Mouse (Mus musculus) neural tube, embryonic 14.5 days (tissue): ENCODE measurements around the gene Myh10. TPM values are rescaled to one million over a fixed set of nuclear protein-coding genes. Genes with fewer than 3 reads are reported as not detected.

ENCODE experiments used
- ATAC-seq: fragments of 200-750 bp; cut with Nextera tagmentation; 2 replicates; pipeline ENCODE4 v1.8.0; 2017; ENCODE audit warnings: low read depth, mild to moderate bottlenecking, moderate TSS enrichment, moderate library complexity
- H3K27ac ChIP-seq: fragments of 300-500 bp; sonication (generic); 2 replicates; pipeline ENCODE4 v1.5.1; 2014; ENCODE audit warnings: low read depth, mild to moderate bottlenecking, control low read depth, low read length, moderate library complexity, mixed read lengths
- H3K27me3 ChIP-seq: fragments of 300-500 bp; sonication (generic); 2 replicates; pipeline ENCODE4 v1.6.1; 2014; ENCODE audit warnings: low read length; ENCODE audit not compliant: control insufficient read depth, insufficient read depth
- H3K36me3 ChIP-seq: fragments of 300-500 bp; sonication (generic); 2 replicates; pipeline ENCODE4 v1.6.1; 2014; ENCODE audit warnings: low read length, mixed read lengths; ENCODE audit not compliant: control insufficient read depth, insufficient read depth
- H3K4me1 ChIP-seq: fragments of 300-500 bp; sonication (generic); 2 replicates; pipeline ENCODE4 v1.6.1; 2014; ENCODE audit warnings: low read length; ENCODE audit not compliant: control insufficient read depth, insufficient read depth
- H3K4me2 ChIP-seq: fragments of 300-500 bp; sonication (generic); 2 replicates; pipeline ENCODE4 v1.6.1; 2014; ENCODE audit warnings: mild to moderate bottlenecking, low read depth, low read length, control low read depth
- H3K4me3 ChIP-seq: fragments of 300-500 bp; sonication (generic); 2 replicates; pipeline ENCODE4 v1.5.1; 2014; ENCODE audit warnings: low read depth, low read length, control low read depth, mixed read lengths
- H3K9ac ChIP-seq: fragments of 300-500 bp; sonication (generic); replicated peaks from 2 replicates; pipeline ENCODE4 v1.6.1; 2014; ENCODE audit warnings: low read depth, mild to moderate bottlenecking, control low read depth, low read length, mixed read lengths
- H3K9me3 ChIP-seq: fragments of 300-500 bp; sonication (generic); 2 replicates; pipeline ENCODE4 v1.6.1; 2016; ENCODE audit warnings: low read length; ENCODE audit not compliant: control insufficient read depth
- WGBS: fragments of 180-500 bp; shearing (Covaris S2); extraction: QIAGEN DNeasy Blood & Tissue Kit; methylation state at CpG from one replicate; pipeline ENCODE4 v1.1.7; 2014; 5-methylcytosine and 5-hydroxymethylcytosine counted together
- polyA plus RNA-seq: library from polyadenylated mRNA; unstranded; fragments of >200 nt; fragmentation: Nextera tagmentation; extraction: Ambion mirVana; gene quantifications from 2 replicates; pipeline ENCODE4 v1.2.1, GENCODE M21; 2014

Gene Myh10
- polyA plus RNA-seq, 1 experiment from 2014 or later = 92.2 TPM

GRCm38 (mm10) chr11:68864544-68865189 is 173.3 kb downstream of the Myh10 start:
- no peaks in the 10 kb centered on the region for H3K9me3 ChIP-seq
- no peak overlapping the region for H3K9ac ChIP-seq
- no peaks in the 10 kb centered on the region for H3K4me1 ChIP-seq
- no peak overlapping the region for H3K27ac ChIP-seq
- H3K4me3 ChIP-seq = no peak overlapping the region
- no peak overlapping the region for H3K4me2 ChIP-seq
- no peak for ATAC-seq
- no peaks in the 10 kb centered on the region for H3K36me3 ChIP-seq
- no peaks in the 10 kb centered on the region for H3K27me3 ChIP-seq
- 60% methylated on average over 9 of the region's 9 CpGs for WGBS

Other genes starting within 250 kb of the Myh10 start
- 0.79 and 1.9 TPM in 2 replicates for gene Pik3r6, start 188.5 kb upstream of the Myh10 start, polyA plus RNA-seq
- not detected in 2 replicates for gene Mfsd6l, start 135.4 kb upstream of the Myh10 start, polyA plus RNA-seq
- not detected in 2 replicates for gene Ccdc42, start 104.5 kb upstream of the Myh10 start, polyA plus RNA-seq
- gene Ndel1, start 180.3 kb downstream of the Myh10 start, polyA plus RNA-seq = 96.3 and 109 TPM in 2 replicates
- gene Rnf222, start 197.0 kb downstream of the Myh10 start, polyA plus RNA-seq = not detected in 2 replicates
- gene Rpl26, start 210.0 kb downstream of the Myh10 start, polyA plus RNA-seq = 594 and 606 TPM in 2 replicates
- 0.89 and 1.3 TPM in 2 replicates for gene Odf4, start 235.5 kb downstream of the Myh10 start, polyA plus RNA-seq